Mouse (Mus musculus): Measurements from ENCODE around the gene Haghl.

Gene Haghl

DNA sequence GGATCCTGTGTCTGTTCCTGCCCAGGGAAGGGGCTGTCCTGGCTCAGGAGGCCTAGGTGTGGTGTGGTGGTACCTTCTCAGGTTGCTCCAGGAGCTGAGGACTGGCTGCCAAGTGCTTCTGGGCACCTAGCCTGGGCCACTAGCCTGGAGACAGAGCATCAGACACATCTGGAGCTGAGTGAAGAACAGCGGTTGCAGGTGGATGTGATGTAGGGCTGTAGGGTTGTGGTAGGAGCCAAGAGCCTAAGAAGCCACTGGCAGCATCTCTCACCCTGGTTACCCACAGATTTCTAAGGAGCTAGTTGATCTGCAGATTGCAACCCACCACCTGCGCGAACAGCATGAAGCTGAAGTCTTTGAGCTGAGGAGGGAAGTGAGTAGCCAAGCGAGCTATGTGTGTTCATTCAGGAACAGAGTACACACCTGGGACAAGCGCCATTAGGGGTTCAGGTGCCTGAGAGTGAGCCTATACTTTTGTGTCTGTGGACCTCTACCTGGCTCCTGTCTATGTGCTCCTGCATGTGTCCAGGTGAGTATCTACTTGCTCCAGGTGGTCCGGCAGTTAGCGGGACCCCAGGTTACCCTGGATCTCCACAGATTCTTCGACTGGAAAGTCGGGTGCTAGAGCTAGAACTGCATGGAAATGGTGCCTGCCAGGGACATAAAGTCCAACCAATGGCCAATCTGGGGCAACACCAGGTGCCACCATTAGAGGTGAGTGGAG, 1.5 kb upstream of the Haghl start:
- no peak for DNase-seq (ENCODE audit: low spot score)

GRCm38 (mm10) chr17:25786280-25786679, 807 bp upstream of the Haghl start, which contains the start of gene Ccdc78:
Gene Ccdc78, plus strand, starts transcription at chr17:25786580.
- no peak for DNase-seq (ENCODE audit: low spot score)

- DNase-seq (ENCODE audit: low spot score): no peak
Measured at GRCm38 (mm10) chr17:25783861-25784574, 1.5 kb downstream of the Haghl start.

DNA sequence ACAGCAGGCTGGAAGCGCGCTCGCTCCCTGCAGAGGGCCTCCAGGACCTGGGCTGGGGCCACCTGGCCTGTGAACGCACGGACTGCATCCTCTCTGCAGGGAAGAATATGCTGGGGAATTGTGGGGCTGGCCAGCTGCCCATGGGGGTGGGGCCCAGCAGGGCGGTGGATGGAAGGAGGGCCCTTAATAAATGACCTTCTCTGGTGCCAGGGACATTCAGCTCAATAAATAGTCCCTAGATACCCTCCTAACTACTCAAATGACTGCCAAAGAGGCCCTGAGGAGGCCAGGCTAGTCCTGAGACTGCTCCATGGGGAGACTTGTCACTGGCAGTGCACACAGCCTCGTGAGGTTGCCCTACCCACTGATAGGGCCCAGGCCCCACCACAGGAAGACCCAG, 2.4 kb downstream of the Haghl start:
- no peak for DNase-seq (ENCODE audit: low spot score)

GRCm38 (mm10) chr17:25781339-25781738, 4.1 kb downstream of the Haghl start:
- no peak for DNase-seq (ENCODE audit: low spot score)

- no peak for DNase-seq (ENCODE audit: low spot score)
Measured at GRCm38 (mm10) chr17:25777948-25778347, 7.5 kb downstream of the Haghl start.

DNA sequence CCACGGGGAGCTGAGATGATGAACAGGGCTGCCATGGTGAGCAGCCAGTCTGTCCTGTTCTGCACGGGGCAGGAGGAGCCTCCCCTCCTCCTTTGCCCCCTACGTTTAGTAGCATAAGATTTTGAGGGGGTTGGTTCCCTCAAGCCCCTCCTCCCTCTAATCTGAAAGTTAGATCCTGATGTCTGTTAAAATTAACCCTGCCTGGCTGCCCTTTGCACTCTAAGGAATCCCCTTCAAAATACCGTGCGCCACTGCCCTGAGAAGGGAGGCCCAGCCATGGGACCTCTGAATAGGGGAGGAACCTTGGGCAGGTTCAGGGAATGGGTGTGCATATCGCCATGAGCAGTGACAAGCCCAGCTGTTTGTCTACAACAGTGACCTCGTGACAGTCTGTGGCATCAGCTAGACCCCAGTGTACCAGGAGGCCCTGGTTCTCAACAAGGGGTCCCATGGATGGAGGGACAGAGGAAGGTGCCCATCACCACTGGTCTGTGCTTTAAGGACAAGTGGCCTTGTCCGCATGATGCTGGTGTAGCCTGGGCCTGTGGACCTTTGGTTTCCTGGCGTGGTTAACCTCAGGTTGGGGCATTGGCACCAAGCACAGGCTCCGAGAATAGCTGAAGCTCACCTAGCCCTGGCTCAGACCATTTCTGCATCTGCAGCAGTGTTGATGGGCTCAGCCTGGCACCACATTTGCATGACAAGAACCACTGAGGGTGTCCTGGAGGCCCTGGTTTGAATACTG, 10.0 kb downstream of the Haghl start:
- DNase-seq (ENCODE audit: low spot score): no peak

GRCm38 (mm10) chr17:25773549-25774120, 11.8 kb downstream of the Haghl start, which contains the start of gene Narfl:
Gene Narfl, plus strand, starts transcription at chr17:25773776.
- DNase-seq (ENCODE audit: low spot score): peak; percentile 98

GRCm38 (mm10) chr17:25769331-25769730, 16.1 kb downstream of the Haghl start:
- no peak for DNase-seq (ENCODE audit: low spot score)

DNA sequence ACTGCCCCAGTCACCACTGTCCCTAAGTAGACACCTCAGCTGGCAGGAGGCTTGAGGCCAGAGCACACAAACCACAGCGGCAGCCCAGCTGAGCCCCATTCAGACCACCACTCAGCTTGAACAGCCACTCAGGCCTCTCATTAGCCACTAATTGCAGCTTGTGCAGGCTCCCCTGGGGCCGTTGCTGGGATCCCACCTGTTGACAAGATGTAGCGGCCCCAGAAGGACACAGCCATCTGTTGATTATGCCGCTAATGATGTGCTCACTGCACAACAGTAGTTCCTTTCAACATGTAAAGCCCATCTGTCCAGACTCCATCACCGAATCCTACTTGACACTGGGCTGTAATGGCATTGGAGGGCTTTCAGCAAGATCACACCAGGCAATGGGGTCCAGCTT, 19.6 kb downstream of the Haghl start:
- DNase-seq (ENCODE audit: low spot score): no peak

DNA sequence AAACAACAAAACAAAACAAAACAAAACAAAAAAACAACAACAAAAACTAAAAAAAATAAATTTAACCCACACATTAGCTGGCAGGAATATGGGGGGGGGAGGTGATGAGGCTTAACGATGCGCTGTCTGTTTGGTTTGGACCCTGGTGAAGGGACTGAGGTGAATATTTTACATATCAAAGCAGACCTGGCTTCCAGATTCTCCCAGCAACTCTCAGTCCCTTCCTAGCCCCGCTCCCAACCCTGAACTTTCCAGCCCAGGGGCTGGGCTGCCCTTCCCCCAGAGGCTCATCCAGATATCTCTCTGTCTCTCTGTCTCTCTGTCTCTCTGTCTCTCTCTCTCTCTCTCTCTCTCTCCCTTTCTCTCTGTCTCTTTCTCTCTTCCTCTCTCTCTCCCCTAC, 22.9 kb downstream of the Haghl start:
- no peak for DNase-seq (ENCODE audit: low spot score)

- DNase-seq (ENCODE audit: low spot score): no peak
Measured at GRCm38 (mm10) chr17:25761561-25761970, 23.9 kb downstream of the Haghl start.

- no peak for DNase-seq (ENCODE audit: low spot score)
Measured at GRCm38 (mm10) chr17:25760148-25760547, 25.3 kb downstream of the Haghl start.

- DNase-seq (ENCODE audit: low spot score): no peak
Measured at GRCm38 (mm10) chr17:25757691-25758090, 27.8 kb downstream of the Haghl start.

DNA sequence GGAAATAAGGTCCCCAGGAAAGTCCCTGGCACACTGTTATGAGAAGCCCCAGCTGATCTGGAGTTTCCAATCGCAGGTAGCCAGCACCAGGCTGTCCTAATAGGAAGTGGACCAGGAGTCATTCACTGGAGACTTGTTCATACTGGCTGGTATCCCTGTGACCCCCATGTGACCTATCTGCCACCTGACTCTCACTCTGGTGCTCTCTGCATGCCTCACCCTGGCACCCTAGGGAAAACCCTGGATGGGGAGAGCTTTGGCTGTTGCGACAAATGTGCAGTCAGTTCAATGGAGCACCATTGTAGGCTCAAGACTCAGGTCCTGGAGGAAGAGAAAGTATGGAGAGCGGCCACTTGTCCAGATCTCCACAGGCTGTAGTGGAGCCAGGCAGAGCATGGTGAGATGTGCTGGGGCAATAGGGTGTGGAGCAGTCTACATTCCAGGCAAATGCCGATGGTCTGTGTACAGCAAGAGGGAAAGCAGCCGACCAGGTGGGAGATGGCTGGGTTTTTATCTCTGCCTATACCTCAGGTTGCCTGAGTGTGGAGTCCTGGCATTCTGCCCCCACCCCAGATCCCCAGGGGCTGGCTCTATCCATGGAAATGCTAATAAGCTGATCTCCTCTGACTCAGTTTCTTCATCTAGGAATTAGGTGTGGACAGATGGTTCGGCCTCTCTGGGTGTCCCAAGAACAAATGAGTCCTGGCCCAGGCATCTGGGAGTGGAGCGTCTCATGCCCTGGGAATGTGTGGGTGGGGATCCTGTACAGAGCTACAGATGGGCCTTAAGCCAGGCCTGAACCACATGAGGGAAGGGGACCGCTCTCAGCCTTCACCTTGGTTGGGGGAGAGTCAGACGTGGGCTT, 28.9 kb downstream of the Haghl start:
- DNase-seq (ENCODE audit: low spot score): no peak

- DNase-seq (ENCODE audit: low spot score): no peak
Measured at GRCm38 (mm10) chr17:25755627-25756377, 29.7 kb downstream of the Haghl start.

DNA sequence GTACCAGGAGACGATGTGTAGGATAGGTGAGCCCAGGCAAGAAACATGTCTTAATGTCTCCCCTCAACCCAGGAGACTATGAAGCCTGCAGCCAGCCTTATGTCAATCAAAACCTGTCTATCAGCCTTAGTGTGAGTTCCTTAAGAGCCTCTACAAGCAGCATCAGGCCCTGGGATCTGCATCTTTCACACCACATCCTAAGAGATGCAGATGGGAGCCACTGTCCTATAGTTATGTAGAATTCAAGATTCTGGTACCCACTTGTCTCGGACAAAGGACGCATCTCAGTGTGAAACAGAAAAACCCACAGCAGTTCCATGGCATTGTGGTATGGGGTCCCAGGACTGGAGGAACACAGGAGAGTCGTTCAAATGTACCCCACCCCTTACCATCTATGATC, 30.4 kb downstream of the Haghl start:
- no peak for DNase-seq (ENCODE audit: low spot score)

- no peak for DNase-seq (ENCODE audit: low spot score)
Measured at GRCm38 (mm10) chr17:25754241-25754640, 31.2 kb downstream of the Haghl start, which contains the start of gene Msln. Gene Msln, minus strand, starts transcription at chr17:25754378.

GRCm38 (mm10) chr17:25751446-25751845, 34.0 kb downstream of the Haghl start:
- DNase-seq (ENCODE audit: low spot score): peak; percentile 69

DNA sequence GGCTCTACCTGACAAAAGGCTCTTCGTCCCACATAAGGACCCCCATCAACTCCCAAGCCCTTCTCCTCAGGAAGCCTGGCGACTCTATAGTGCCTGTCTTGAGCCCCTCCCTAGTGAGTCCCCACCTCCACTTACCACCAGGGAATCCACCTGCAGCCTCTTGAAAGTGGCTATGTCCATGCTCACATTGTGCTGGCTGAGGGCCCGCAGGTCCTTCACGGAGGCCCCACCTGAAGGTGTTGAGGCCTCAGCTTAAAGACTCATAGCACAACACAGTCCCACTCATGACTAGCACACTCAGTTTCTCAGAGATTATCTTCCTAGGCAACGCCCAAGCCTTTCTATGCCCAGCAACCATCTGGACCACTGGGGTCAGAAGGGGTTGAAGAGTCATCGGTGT, 36.2 kb downstream of the Haghl start:
- no peak for DNase-seq (ENCODE audit: low spot score)

GRCm38 (mm10) chr17:25748238-25748637, 37.2 kb downstream of the Haghl start:
- no peak for DNase-seq (ENCODE audit: low spot score)

All from ovary, postnatal 14 days (tissue).